In genomic region chr7:16210862-16211365, GRCm38 (mm10) we compare ENCODE assay signal across 10 mouse cellular contexts. TPM values are rescaled to one million over a fixed set of nuclear protein-coding genes. Genes with fewer than 3 reads are reported as not detected.
A peak's percentile ranks its signal among the peaks of the same experiment; 100 is the strongest.
DNase-seq lines count a peak whose midpoint lies in the region; ATAC-seq and TF ChIP-seq lines count a peak whose summit lies in the region.
"Had no signal": no experiment of that assay in that cellular context is flagged by ENCODE, and none has a peak within 500 bp of the region (broad histone marks: within the 10 kb centered on the region; RNA-seq: fewer than 3 reads in every experiment).

No protein-coding gene starts in this region.

- H3K36me3 ChIP-seq in liver, embryonic 11.5 days (ENCODE audit: control insufficient read depth, insufficient read depth, low read length) = peaks cover 25% of the 10 kb centered on the region
- 0 out of 2 replicates have a peak, but pooled peaks cover 4% of the 10 kb centered on the region for H3K36me3 ChIP-seq in hindbrain, embryonic 11.5 days (ENCODE audit: control insufficient read depth, insufficient read depth, low read length)

- peak; percentile 48; the same call in 1 of the 2 replicates for TF ChIP-seq CTCF in bone marrow macrophage, adult 2 months (IDR thresholded peaks at IDR 0.05; ENCODE audit: low read depth, low read length)

- no peak overlapping the region for H3K9ac ChIP-seq in liver, embryonic 11.5 days (ENCODE audit: low read depth, low read length)
- no peak overlapping the region for H3K9ac ChIP-seq in hindbrain, embryonic 11.5 days (ENCODE audit: low read depth, low read length)
- H3K9ac ChIP-seq: midbrain, embryonic 12.5 days had no signal

- DNase-seq in cerebellum, postnatal 10 days = peak; percentile 28 to 34
- peak; percentile 43 for DNase-seq in liver
- DNase-seq in liver, embryonic 11.5 days (ENCODE audit: low spot score) = no peak
- peak; percentile 30 for DNase-seq in lung, postnatal 14 days
- no peak for DNase-seq in adrenal gland, postnatal 10 days
- DNase-seq in hindbrain, embryonic 11.5 days (ENCODE audit: low spot score) = no peak

- no peak overlapping the region for H3K4me2 ChIP-seq in liver, embryonic 11.5 days
- H3K4me2 ChIP-seq in hindbrain, embryonic 11.5 days (replicated peaks; ENCODE audit: low read depth, low read length) = no peak overlapping the region
- H3K4me2 ChIP-seq: midbrain, embryonic 12.5 days had no signal

- H3K9me3 ChIP-seq in liver, embryonic 11.5 days (ENCODE audit: control insufficient read depth, low read length) = no peaks in the 10 kb centered on the region
- no peaks in the 10 kb centered on the region for H3K9me3 ChIP-seq in hindbrain, embryonic 11.5 days (ENCODE audit: control insufficient read depth, low read length)
- H3K9me3 ChIP-seq: midbrain, embryonic 12.5 days had no signal

- TF ChIP-seq POLR2A in bone marrow macrophage, adult 2 months (IDR thresholded peaks at IDR 0.05; ENCODE audit: borderline replicate concordance, low read depth, low read length) = no peak

- ATAC-seq in cerebellum, adult (ENCODE audit: insufficient number of reproducible peaks, low FRiP score, low TSS enrichment) = no peak
- no peak for ATAC-seq in liver, embryonic 11.5 days (replicated peaks; ENCODE audit: low FRiP score)
- ATAC-seq in hindbrain, embryonic 11.5 days (ENCODE audit: low FRiP score) = no peak
- ATAC-seq: inflammation-experienced regulatory T-cells, adult 6 months had no signal

- 74% methylated on average over 12 of the region's 12 CpGs for WGBS in liver, embryonic 11.5 days
- 77% methylated on average over 12 of the region's 12 CpGs for WGBS in hindbrain, embryonic 11.5 days

- H3K27me3 ChIP-seq in liver, embryonic 11.5 days (replicated peaks; ENCODE audit: control insufficient read depth, insufficient read depth, low read length) = no peaks in the 10 kb centered on the region
- no peaks in the 10 kb centered on the region for H3K27me3 ChIP-seq in hindbrain, embryonic 11.5 days (ENCODE audit: control insufficient read depth, insufficient read depth, low read length)
- H3K27me3 ChIP-seq: midbrain, embryonic 12.5 days had no signal

- no peak overlapping the region for H3K4me3 ChIP-seq in liver, embryonic 11.5 days (ENCODE audit: low read depth, low read length)
- no peak overlapping the region for H3K4me3 ChIP-seq in bone marrow macrophage, adult 2 months (ENCODE audit: insufficient read depth, low read length)
- no peak overlapping the region for H3K4me3 ChIP-seq in hindbrain, embryonic 11.5 days (ENCODE audit: low read depth, low read length)
- H3K4me3 ChIP-seq: midbrain, embryonic 12.5 days had no signal

- no peaks in the 10 kb centered on the region for H3K4me1 ChIP-seq in liver, embryonic 11.5 days (replicated peaks; ENCODE audit: control insufficient read depth, insufficient read depth, low read length)
- H3K4me1 ChIP-seq in bone marrow macrophage, adult 2 months (ENCODE audit: control insufficient read depth, insufficient read depth, low read length) = peaks cover 33% of the 10 kb centered on the region
- no peaks in the 10 kb centered on the region for H3K4me1 ChIP-seq in hindbrain, embryonic 11.5 days (replicated peaks; ENCODE audit: control insufficient read depth, insufficient read depth, low read length)
- H3K4me1 ChIP-seq: midbrain, embryonic 12.5 days had no signal

- H3K27ac ChIP-seq in liver, embryonic 11.5 days (ENCODE audit: low read depth, low read length) = no peak overlapping the region
- H3K27ac ChIP-seq in bone marrow macrophage, adult 2 months (ENCODE audit: insufficient read depth, low read depth, low read length) = no peak overlapping the region
- H3K27ac ChIP-seq in hindbrain, embryonic 11.5 days (ENCODE audit: low read depth, low read length) = no peak overlapping the region
- H3K27ac ChIP-seq: midbrain, embryonic 12.5 days had no signal

RNA-seq across cellular contexts. Expression of gene Dhx34, which starts 10.9 kb away (rescaled TPM):
- 13.8 and 14.4 TPM in 2 replicates for polyA plus RNA-seq in liver, embryonic 11.5 days (2014; fragmentation: Nextera tagmentation; extraction: Ambion mirVana)
- 21.3 and 23.1 TPM in 2 replicates for polyA plus RNA-seq in bone marrow macrophage, adult 2 months (2012; ENCODE audit: insufficient read depth, insufficient read length, missing spikeins)
- total RNA-seq in adrenal gland, postnatal 10 days (2021) = 10 to 100 TPM; 10.4 to 14.9 TPM
- 7.9 and 9.1 TPM in 2 replicates for polyA plus RNA-seq in hindbrain, embryonic 11.5 days (2014; fragmentation: Nextera tagmentation; extraction: Ambion mirVana)

RNA-seq across cellular contexts. Expression of gene C5ar2, which starts 33.0 kb away (rescaled TPM):
- 1.3 and 1.8 TPM in 2 replicates for polyA plus RNA-seq in liver, embryonic 11.5 days (2014; fragmentation: Nextera tagmentation; extraction: Ambion mirVana)
- 18.4 and 18.5 TPM in 2 replicates for polyA plus RNA-seq in bone marrow macrophage, adult 2 months (2012; ENCODE audit: insufficient read depth, insufficient read length, missing spikeins)
- total RNA-seq in adrenal gland, postnatal 10 days (2021) = under 1 TPM; 0.36 to 0.67 TPM
- 0.04 and 0.11 TPM in 2 replicates for polyA plus RNA-seq in hindbrain, embryonic 11.5 days (2014; fragmentation: Nextera tagmentation; extraction: Ambion mirVana)

RNA-seq across cellular contexts. Expression of gene Meis3, which starts 36.0 kb away (rescaled TPM):
- 14.2 and 17.7 TPM in 2 replicates for polyA plus RNA-seq in liver, embryonic 11.5 days (2014; fragmentation: Nextera tagmentation; extraction: Ambion mirVana)
- 16.1 and 20.3 TPM in 2 replicates for polyA plus RNA-seq in bone marrow macrophage, adult 2 months (2012; ENCODE audit: insufficient read depth, insufficient read length, missing spikeins)
- total RNA-seq in adrenal gland, postnatal 10 days (2021) = 10 to 100 TPM in 1 of 2 experiments, 1 to 10 TPM in 1; 9.6 to 12.2 TPM
- 122 and 135 TPM in 2 replicates for polyA plus RNA-seq in hindbrain, embryonic 11.5 days (2014; fragmentation: Nextera tagmentation; extraction: Ambion mirVana)

RNA-seq across cellular contexts. Expression of gene C5ar1, which starts 48.4 kb away (rescaled TPM):
- polyA plus RNA-seq in liver, embryonic 11.5 days (2014; fragmentation: Nextera tagmentation; extraction: Ambion mirVana) = 2.8 and 3.4 TPM in 2 replicates
- polyA plus RNA-seq in bone marrow macrophage, adult 2 months (2012; ENCODE audit: insufficient read depth, insufficient read length, missing spikeins) = 463 and 511 TPM in 2 replicates
- 1 to 10 TPM; 2.7 to 3.9 TPM for total RNA-seq in adrenal gland, postnatal 10 days (2021)
- 0.46 and 1.3 TPM in 2 replicates for polyA plus RNA-seq in hindbrain, embryonic 11.5 days (2014; fragmentation: Nextera tagmentation; extraction: Ambion mirVana)

Comparison
In these comparisons a context has a peak if more than half of its experiments do, and no peak if none do; other contexts are left out.
1. DNase-seq: peak in cerebellum, postnatal 10 days (2 of 2), liver (single experiment) and lung, postnatal 14 days (single experiment); none in liver, embryonic 11.5 days (single experiment), adrenal gland, postnatal 10 days (single experiment) and hindbrain, embryonic 11.5 days (single experiment).